Mouse (Mus musculus) G1E (cell line): Measurements from ENCODE around the gene Tpbgl. TPM values are rescaled to one million over a fixed set of nuclear protein-coding genes. Genes with fewer than 3 reads are reported as not detected.
A peak's percentile ranks its signal among the peaks of the same experiment; 100 is the strongest.

Source experiments
- ATAC-seq: 2 replicates; pipeline ENCODE4 v1.8.0; 2016; ENCODE audit warnings: mild to moderate bottlenecking; ENCODE audit not compliant: insufficient number of reproducible peaks, poor library complexity, low FRiP score, severe bottlenecking; ENCODE audit errors: extremely low read depth
- DNase-seq: peaks from one replicate; pipeline ENCODE4 v3.0.0; 2012; ENCODE audit warnings: low spot score
- H3K27me3 ChIP-seq: 2 replicates; pipeline ENCODE4 v1.6.1; 2012; ENCODE audit warnings: mild to moderate bottlenecking, low read length, inconsistent platforms; ENCODE audit not compliant: insufficient read depth
- H3K36me3 ChIP-seq: replicated peaks from 2 replicates; pipeline ENCODE3; 2012; ENCODE audit warnings: mild to moderate bottlenecking, inconsistent platforms
- H3K4me1 ChIP-seq: 2 replicates; pipeline ENCODE4 v1.6.1; 2012; ENCODE audit warnings: low read depth, low read length, inconsistent platforms, mixed read lengths; ENCODE audit not compliant: insufficient read depth
- H3K4me3 ChIP-seq: 2 replicates; pipeline ENCODE4 v1.5.1; 2012; ENCODE audit warnings: low read depth, mild to moderate bottlenecking, inconsistent platforms, low read length, moderate library complexity, mixed read lengths
- H3K9me3 ChIP-seq: replicated peaks from 2 replicates; pipeline ENCODE4 v1.6.1; 2012; ENCODE audit warnings: inconsistent platforms
- CTCF ChIP-seq: IDR thresholded peaks from 2 replicates; pipeline ENCODE4 v1.5.1; 2012; ENCODE audit warnings: low read depth, low read length, inconsistent platforms, mixed read lengths
- GATA1 ChIP-seq: IDR thresholded peaks from 2 replicates; pipeline ENCODE4 v1.6.1; 2012; ENCODE audit warnings: borderline replicate concordance, low read length, inconsistent platforms, mixed read lengths
- GATA2 ChIP-seq: IDR thresholded peaks from 2 replicates; pipeline ENCODE4 v1.6.1; 2012; ENCODE audit warnings: low read depth, low read length, inconsistent platforms, borderline replicate concordance
- POLR2AphosphoS5 ChIP-seq: IDR thresholded peaks from 2 replicates; pipeline ENCODE4 v1.6.1; 2012; ENCODE audit warnings: low read depth, low read length, inconsistent platforms; ENCODE audit not compliant: insufficient replicate concordance
- TAL1 ChIP-seq: conservative IDR thresholded peaks from 2 replicates; pipeline ENCODE4 v1.6.1; 2012; ENCODE audit warnings: low read depth, low read length, inconsistent platforms, mixed read lengths
- polyA plus RNA-seq: library from polyadenylated mRNA; stranded (reverse); fragments of >175 nt; gene quantifications from 2 replicates; pipeline ENCODE4 v1.2.3, GENCODE M21; 2012
- total RNA-seq, 2 experiments: library from RNA; stranded (forward) in 1 of 2; stranded (reverse) in 1 of 2; fragments of 200-1000 nt in 1 of 2; fragments of >200 nt in 1 of 2; fragmentation: Nextera tagmentation in 1 of 2; gene quantifications; 2 replicates each; pipeline ENCODE4 v1.2.3; 2014 to 2017

The Tpbgl gene
- total and polyA plus RNA-seq, 3 experiments: 0.05 TPM; not detected in 2

GRCm38 (mm10) chr7:99661571-99662230, 34.8 kb upstream of the Tpbgl start:
- no peak for DNase-seq
- no peaks in the 10 kb centered on the region for H3K4me1 ChIP-seq
- no peaks in the 10 kb centered on the region for H3K9me3 ChIP-seq
- peaks cover 34% of the 10 kb centered on the region for H3K27me3 ChIP-seq
- H3K4me3 ChIP-seq: no peak overlapping the region
- H3K36me3 ChIP-seq: no peaks in the 10 kb centered on the region
- no peak for ATAC-seq
- no peak for TF ChIP-seq CTCF
- no peak for TF ChIP-seq GATA2
- no peak for TF ChIP-seq POLR2AphosphoS5
- TF ChIP-seq GATA1: no peak
- TF ChIP-seq TAL1: no peak

- Histone ChIP-seq H3K4me1 (no peaks in the 10 kb centered on the region), H3K27me3 (peaks cover 35% of the 10 kb centered on the region), H3K36me3 (no peaks in the 10 kb centered on the region), H3K4me3 (no peak overlapping the region), H3K9me3 (no peaks in the 10 kb centered on the region)
- no peak for TF ChIP-seq TAL1
- ATAC-seq (no peak), DNase-seq (no peak)
Measured at GRCm38 (mm10) chr7:99661071-99661470, 34.2 kb upstream of the Tpbgl start.

GRCm38 (mm10) chr7:99659379-99660029, 32.6 kb upstream of the Tpbgl start:
- no peak overlapping the region for H3K4me3 ChIP-seq
- no peak for TF ChIP-seq GATA1
- TF ChIP-seq GATA2: no peak
- peak; percentile 27; the same call in 1 of the 2 replicates for TF ChIP-seq CTCF
- no peak for TF ChIP-seq TAL1
- TF ChIP-seq POLR2AphosphoS5: no peak
- ATAC-seq (no peak), DNase-seq (peak; percentile 25)
- H3K36me3 ChIP-seq: no peaks in the 10 kb centered on the region
- no peaks in the 10 kb centered on the region for H3K9me3 ChIP-seq
- peaks cover 37% of the 10 kb centered on the region for H3K27me3 ChIP-seq
- no peaks in the 10 kb centered on the region for H3K4me1 ChIP-seq

GRCm38 (mm10) chr7:99654244-99654643, 27.3 kb upstream of the Tpbgl start:
- H3K4me1 ChIP-seq: no peaks in the 10 kb centered on the region
- no peak for TF ChIP-seq TAL1
- TF ChIP-seq GATA2: no peak
- no peak for TF ChIP-seq CTCF
- no peak for TF ChIP-seq GATA1
- no peak for TF ChIP-seq POLR2AphosphoS5
- ATAC-seq (no peak), DNase-seq (no peak)
- H3K9me3 ChIP-seq: no peaks in the 10 kb centered on the region
- H3K4me3 ChIP-seq: no peak overlapping the region
- H3K27me3 ChIP-seq: peaks cover 24% of the 10 kb centered on the region
- no peaks in the 10 kb centered on the region for H3K36me3 ChIP-seq

- Histone ChIP-seq H3K4me1 (no peaks in the 10 kb centered on the region), H3K9me3 (no peaks in the 10 kb centered on the region), H3K4me3 (no peak overlapping the region), H3K36me3 (no peaks in the 10 kb centered on the region), H3K27me3 (peaks cover 7% of the 10 kb centered on the region; the same call in 1 of the 2 replicates)
- ATAC-seq (no peak), DNase-seq (no peak)
- TF ChIP-seq POLR2AphosphoS5 (no peak), GATA2 (no peak), CTCF (no peak), TAL1 (no peak), GATA1 (no peak)
Measured at GRCm38 (mm10) chr7:99649585-99649984, 22.7 kb upstream of the Tpbgl start.

- no peaks in the 10 kb centered on the region for H3K9me3 ChIP-seq
- peaks cover 10% of the 10 kb centered on the region for H3K27me3 ChIP-seq
- no peak overlapping the region for H3K4me3 ChIP-seq
- TF ChIP-seq CTCF (no peak), GATA2 (no peak), GATA1 (no peak)
- H3K36me3 ChIP-seq: no peaks in the 10 kb centered on the region
- ATAC-seq (no peak), DNase-seq (no peak)
- no peaks in the 10 kb centered on the region for H3K4me1 ChIP-seq
Measured at GRCm38 (mm10) chr7:99648623-99649022, 21.7 kb upstream of the Tpbgl start.
